Mouse (Mus musculus): Measurements from ENCODE around the gene Vdac2.

The Vdac2 gene

DNA sequence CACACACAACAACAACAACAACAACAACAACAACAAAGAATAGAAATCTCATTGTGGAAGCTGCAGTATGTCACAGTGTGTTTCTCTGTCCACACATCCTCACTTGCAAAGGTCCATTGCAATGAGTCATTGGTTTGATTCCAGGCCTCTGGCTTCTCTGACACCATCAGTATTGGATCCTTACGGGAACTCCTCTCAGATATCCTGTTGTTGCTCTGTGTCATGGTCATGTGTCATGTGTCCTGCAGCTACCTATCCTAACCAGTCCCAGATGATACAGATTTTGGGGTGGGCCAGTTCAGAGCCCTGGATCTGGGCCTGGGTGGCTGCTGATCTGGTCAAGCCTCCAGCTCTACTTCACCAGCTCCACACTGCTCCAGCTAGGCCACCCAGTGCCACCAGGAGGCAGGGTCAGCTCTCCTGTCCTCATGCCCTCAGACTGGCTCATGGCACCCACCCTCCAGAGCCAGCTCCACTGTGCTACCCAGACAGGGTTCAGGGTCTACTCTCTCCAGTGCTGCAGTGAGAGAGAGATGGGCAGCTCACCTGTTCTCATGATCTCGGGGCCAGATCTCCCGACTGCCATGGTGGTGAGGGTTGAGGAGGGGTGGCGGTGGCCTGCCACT is 4.0 kb upstream of the Vdac2 start:
- DNase-seq, result no peak

DNA sequence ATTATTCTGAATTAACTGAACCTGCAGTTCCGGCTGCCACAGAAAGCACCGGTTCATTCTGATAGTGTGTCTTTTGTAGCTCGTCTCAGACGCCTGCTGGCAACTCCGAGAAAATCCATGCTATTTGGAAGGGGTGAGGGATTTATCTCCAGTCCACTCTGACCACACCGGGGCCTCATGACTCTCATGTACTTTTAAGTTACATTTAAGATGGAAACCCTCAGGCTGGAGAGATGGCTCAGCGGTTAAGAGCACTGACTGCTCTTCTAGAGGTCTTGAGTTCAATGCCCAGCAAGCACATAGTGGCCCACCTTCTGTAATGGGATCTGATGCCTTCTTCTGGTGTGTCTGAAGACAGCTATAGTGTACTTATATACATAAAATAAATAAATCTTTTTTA is 2.7 kb upstream of the Vdac2 start:
- no peak for DNase-seq

DNA sequence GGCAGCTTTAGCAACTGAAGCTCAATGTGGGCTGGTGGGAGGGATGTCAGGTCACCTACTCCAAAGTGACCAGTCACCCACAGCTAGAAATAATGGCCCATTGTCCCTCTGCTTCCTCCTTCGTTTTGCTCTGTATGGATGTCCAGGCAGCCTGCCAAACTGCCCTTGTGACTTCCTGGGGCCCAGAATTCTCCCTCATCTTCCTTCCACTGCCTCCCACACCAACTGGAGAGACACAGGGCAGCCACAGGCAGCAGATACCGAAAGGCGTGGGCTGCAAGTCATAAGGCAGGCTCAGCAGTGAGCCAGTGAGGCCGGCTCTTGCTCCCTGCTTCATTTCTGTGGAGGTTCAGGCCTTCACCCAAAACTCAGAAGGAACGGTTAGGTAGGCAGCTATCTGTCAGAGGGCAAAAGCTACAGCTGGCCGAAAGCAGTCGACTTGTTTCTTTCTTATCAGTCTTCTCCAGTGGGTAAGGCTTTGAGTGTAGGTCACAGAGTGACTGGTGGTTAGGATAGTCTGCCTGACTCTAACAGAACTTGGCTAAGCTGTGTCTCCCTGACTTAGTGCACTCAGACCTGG is 2.2 kb upstream of the Vdac2 start:
- peak; percentile 64 to 77 for DNase-seq

- DNase-seq, result no peak
Observed at GRCm38 (mm10) chr14:21823897-21824296, 1.1 kb upstream of the Vdac2 start.

DNA sequence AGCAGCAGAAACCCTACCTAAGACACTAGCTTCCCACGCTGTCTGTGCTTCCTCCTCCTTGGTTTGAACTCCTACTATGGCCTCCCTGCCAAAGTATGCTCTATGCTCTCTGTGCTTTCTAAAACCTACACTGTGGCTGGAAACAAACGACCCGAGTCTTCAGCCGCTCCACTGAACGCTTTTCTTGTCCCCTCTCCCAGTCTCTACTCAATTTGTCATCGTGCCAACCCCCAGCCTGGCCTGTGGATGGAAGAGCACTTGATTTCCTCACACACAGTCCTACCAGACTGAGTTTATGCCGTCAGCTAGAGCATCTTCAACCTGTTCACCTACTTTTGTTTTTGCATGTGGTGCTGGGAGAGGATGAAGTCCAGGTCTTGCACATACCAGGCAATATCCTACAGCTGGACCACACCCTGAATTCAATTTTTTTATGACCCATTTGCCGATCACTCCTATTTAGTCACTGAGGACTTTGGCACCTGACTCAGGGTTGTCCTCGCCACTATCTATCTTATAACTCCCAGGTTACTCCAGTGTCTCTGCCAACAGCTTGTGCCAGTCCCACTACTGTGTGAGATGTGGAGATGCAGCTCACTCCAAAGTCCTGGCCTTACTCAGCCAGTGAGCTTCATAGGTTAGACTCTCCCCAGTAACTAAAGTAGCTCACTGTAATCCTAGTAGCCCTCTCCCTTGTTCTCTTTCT is 901 bp downstream of the Vdac2 start:
- DNase-seq, result no peak

DNA sequence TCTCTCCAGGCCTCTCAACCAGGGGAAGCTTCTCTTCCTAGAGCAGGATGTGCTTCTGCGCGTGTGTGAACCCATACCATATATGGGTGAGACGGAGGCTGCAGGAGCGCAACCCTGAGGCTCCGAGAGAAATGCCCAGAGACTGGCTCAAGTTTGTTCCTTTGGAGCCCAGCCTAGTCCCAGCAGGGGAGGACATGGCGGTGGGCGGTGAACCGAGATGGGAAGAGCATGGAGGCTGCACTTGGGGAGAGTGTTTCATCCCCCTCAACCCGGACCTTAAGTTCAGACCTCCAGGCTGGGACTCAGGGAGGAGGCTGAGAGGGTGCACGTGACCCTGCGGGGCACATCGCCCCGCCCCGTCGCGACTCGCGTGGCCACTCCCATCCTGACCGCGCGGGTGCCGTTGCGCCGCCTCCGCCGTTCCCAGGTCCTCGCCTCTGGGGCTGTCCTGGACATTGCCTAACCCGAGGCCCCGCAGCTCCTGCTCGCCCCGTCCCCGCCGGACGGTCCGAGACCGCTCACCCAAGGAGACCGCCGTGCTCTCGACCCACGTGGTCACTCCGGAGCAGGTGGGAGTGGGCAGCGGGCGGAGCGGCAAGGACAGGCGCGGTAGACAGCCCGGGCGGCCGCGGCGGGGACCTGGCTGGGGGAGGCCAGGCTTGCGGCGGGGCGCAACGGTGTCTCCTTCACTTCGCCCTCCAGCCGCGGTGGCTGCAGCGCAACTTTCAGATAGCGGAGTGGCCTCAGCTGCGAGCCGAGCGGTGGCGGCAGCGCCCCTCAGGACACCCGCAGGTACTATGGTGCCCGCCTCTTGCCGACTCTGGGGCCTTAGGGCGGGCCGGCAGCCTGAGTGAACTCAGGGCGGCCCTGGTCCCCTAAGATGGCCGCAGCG is 6.1 kb downstream of the Vdac2 start:
- DNase-seq, result peak; percentile 98

- DNase-seq, result no peak
Observed at GRCm38 (mm10) chr14:21831830-21832403, 6.9 kb downstream of the Vdac2 start.

DNA sequence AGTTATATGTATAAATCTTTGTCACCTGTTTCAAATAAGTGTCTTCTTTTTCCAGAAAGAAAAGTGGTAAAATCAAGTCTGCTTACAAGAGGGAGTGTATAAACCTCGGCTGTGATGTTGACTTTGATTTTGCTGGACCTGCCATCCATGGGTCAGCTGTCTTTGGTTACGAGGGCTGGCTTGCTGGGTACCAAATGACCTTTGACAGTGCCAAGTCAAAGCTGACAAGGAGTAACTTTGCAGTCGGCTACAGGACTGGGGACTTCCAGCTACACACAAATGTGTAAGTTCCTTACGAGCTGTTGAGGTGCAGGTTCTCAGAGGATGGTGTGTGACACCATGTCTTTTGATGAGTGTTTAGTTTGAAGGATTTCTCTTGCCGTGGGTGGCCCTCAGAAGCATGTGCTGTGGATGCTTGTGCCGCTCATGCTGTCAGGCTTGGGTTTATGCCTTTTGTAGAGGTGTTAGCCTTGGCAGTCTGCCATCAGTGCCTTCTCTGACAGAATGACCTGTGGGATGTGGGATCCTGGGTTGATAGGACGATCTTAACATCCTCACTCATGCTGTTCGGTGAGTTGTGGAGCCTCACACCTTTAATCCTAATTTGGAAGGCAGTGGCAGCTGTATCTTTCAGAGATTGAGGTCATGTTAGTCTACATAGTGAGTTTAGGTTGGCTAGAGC is 13.4 kb downstream of the Vdac2 start:
- peak in 1 of 2 experiments; percentile 49 for DNase-seq

DNA sequence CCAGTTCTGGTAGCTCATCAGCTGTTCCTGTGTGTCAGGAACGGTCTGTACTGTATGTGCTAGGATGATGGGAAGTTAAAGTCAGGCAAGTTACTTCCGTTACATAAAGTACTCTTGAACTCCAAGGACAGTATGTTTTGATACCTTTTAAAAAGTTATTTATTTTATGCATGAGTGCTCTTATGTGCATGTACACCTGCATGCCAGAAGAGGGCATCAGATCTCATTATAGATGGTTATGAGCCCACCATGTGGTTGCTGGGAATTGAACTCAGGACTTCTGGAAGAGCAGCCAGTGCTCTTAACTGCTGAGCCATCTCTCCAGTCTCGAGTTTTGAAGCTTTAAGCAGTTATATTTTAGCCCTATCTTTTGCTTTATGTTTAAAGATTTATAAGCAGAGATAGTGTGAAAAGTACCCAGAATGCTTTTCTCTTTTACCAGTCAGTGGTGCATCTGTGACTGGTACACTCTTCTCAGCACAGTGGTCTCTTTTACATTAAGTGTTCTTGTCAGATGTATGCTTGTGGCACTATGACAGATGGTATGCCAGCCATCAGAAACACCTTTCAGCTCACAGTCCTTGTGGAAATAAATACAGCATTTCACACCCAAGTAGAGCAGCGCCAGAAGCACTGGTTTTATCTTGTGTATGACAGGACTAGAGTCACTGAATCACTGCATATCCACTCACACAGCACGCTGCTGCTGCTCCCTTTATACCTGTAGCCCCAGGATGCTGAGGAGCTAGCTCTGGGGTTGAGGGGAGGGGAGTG is 17.0 kb downstream of the Vdac2 start:
- DNase-seq, result no peak

- no peak for DNase-seq
Observed at GRCm38 (mm10) chr14:21843263-21843662, 18.2 kb downstream of the Vdac2 start.

GRCm38 (mm10) chr14:21846827-21847380 is 21.9 kb downstream of the Vdac2 start:
- no peak for DNase-seq

GRCm38 (mm10) chr14:21847381-21848165 is 22.5 kb downstream of the Vdac2 start:
- DNase-seq, result peak; percentile 64 to 81

DNA sequence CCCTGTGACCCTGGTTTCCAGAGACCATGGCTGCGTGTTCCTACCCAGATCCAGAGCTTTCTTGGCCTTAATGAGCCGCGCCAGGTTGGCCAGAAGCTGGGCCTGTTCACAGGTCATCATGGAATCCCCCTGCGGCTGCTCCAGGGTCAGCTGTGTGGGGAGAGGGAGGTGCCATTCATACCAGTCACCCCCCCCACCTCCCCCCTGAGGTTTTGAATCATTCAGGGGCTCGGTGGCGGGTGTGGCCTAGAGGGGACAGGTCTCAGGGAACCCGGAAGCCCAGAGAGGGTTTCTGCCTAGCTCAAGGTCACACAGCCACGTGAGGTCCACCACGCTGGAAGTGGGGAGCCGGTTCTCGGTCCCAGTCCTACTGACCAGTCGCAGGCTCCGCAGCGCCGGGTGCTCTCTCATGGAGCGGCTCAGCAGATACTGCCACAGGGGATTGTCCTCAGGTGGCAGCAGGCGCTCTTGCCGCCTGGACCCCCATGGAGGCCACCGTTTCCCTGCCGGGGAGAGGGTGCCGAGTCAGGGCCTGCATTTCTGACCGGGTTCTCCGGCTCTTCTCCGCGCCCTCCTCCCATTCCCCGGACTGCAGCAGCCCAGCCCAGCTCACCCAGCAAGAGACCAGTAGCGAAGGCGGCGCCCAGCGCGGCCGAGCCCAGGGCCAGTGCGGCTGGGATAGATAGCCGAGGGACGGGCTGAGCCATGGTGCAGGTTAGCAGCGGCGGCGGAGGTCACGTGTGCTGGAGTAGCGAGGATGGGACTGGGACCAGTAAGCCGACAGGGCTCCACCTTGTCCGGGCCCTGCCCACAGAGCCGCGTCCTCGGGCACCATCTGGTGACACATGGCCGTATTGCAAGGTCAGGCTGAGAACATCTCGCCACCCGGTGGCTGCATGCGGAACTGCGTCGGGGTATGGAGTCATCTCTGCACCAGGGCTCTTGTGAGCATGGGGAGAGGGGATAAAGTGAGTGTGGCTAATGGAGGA is 23.4 kb downstream of the Vdac2 start, which contains the start of gene Comtd1:
Gene Comtd1 (minus strand): TSS at position 812 of the 989 bp plus-strand sequence.
- DNase-seq, result peak; percentile 97 to 98

- peak in 1 of 2 experiments; percentile 45 for DNase-seq
Observed at GRCm38 (mm10) chr14:21849524-21850418, 24.7 kb downstream of the Vdac2 start.

GRCm38 (mm10) chr14:21850419-21851127 is 25.5 kb downstream of the Vdac2 start:
- DNase-seq, result no peak

GRCm38 (mm10) chr14:21851996-21852791 is 27.2 kb downstream of the Vdac2 start:
- DNase-seq, result no peak
